Mouse (Mus musculus) heart, embryonic 11.5 days (tissue): ENCODE results near the gene Gm5726. TPM values are rescaled to one million over a fixed set of nuclear protein-coding genes. Genes with fewer than 3 reads are reported as not detected.
"Not testable (repeated sequence)": the region's sequence is repeated elsewhere in the genome, so short reads cannot be mapped to it uniquely, and the experiment has no call there.

Experiments used
- ATAC-seq: fragments of 200-750 bp; cut with Nextera tagmentation; replicated peaks from 2 replicates; pipeline ENCODE4 v1.8.0; 2017; ENCODE audit warnings: moderate library complexity; ENCODE audit not compliant: insufficient number of reproducible peaks, low FRiP score, low TSS enrichment
- H3K27ac ChIP-seq: fragments of 300-500 bp; sonication (generic); 2 replicates; pipeline ENCODE4 v1.5.1; 2014; ENCODE audit warnings: mild to moderate bottlenecking, low read depth, low read length
- H3K27me3 ChIP-seq: fragments of 300-500 bp; sonication (generic); 2 replicates; pipeline ENCODE4 v1.6.1; 2014; ENCODE audit warnings: mild to moderate bottlenecking, low read length, mixed read lengths; ENCODE audit not compliant: control insufficient read depth, insufficient read depth
- H3K36me3 ChIP-seq: fragments of 300-500 bp; sonication (generic); 2 replicates; pipeline ENCODE4 v1.6.1; 2014; ENCODE audit warnings: mild to moderate bottlenecking, low read length, moderate library complexity, mixed read lengths; ENCODE audit not compliant: control insufficient read depth, insufficient read depth
- H3K4me1 ChIP-seq: fragments of 300-500 bp; sonication (generic); 2 replicates; pipeline ENCODE4 v1.6.1; 2014; ENCODE audit warnings: low read length; ENCODE audit not compliant: control insufficient read depth, insufficient read depth
- H3K4me2 ChIP-seq: fragments of 300-500 bp; sonication (generic); 2 replicates; pipeline ENCODE4 v1.6.1; 2014; ENCODE audit warnings: mild to moderate bottlenecking, moderate library complexity
- H3K4me3 ChIP-seq: fragments of 300-500 bp; sonication (generic); 2 replicates; pipeline ENCODE4 v1.5.1; 2014; ENCODE audit warnings: low read depth, low read length
- H3K9ac ChIP-seq: fragments of 300-500 bp; sonication (generic); 2 replicates; pipeline ENCODE4 v1.6.1; 2014; ENCODE audit warnings: mild to moderate bottlenecking, low read depth, low read length, moderate library complexity
- H3K9me3 ChIP-seq: fragments of 300-500 bp; sonication (generic); replicated peaks from 2 replicates; pipeline ENCODE4 v1.6.1; 2016; ENCODE audit warnings: low read length; ENCODE audit not compliant: control insufficient read depth
- WGBS: fragments of 180-500 bp; shearing (Covaris S2); extraction: QIAGEN DNeasy Blood & Tissue Kit; methylation state at CpG from one replicate; pipeline ENCODE4 v1.1.7; 2014; ENCODE audit not compliant: insufficient replicate concordance; 5-methylcytosine and 5-hydroxymethylcytosine counted together
- polyA plus RNA-seq: library from polyadenylated mRNA; unstranded; fragments of >200 nt; fragmentation: Nextera tagmentation; extraction: Ambion mirVana; gene quantifications from 2 replicates; pipeline ENCODE4 v1.2.1, GENCODE M21; 2014

The Gm5726 gene
- not detected in 2 replicates for polyA plus RNA-seq

GRCm38 (mm10) chr7:20545657-20546056, at the start of gene Gm5726:
Gene Gm5726, minus strand, starts transcription at chr7:20545757.
- not testable (repeated sequence) for H3K4me2 ChIP-seq, H3K9me3 ChIP-seq, H3K27ac ChIP-seq, H3K27me3 ChIP-seq, H3K9ac ChIP-seq, H3K4me1 ChIP-seq, H3K4me3 ChIP-seq, ATAC-seq, H3K36me3 ChIP-seq
- WGBS = no CpG with 5 or more reads among the region's 1 CpGs

DNA sequence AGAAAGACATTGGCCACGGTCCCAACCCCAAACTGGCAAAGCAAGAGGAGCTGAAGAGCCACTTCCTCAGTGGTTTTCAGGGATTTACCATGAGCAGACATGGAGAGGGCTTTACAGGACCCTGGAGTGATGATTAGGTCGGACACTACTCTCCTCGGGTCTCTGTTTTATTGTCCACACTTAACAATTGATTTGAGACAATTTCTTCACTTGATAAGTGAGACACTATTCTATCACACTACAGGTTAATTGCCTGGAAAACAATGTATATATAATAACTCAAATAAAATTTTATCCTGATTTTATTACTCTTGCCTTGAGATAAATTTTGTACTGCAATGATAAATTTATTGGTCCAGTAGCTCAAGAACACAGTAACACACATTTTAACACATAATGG, 30.6 kb upstream of the Gm5726 start, which contains the start of gene Gm4141:
Gm4141 (minus strand) TSS at position 101 of the 400 bp plus-strand sequence.
- not testable (repeated sequence) for H3K36me3 ChIP-seq, H3K4me3 ChIP-seq, H3K9ac ChIP-seq, ATAC-seq, H3K4me2 ChIP-seq, H3K9me3 ChIP-seq, H3K27ac ChIP-seq, H3K27me3 ChIP-seq, H3K4me1 ChIP-seq
- no CpG with 5 or more reads among the region's 3 CpGs for WGBS

GRCm38 (mm10) chr7:20533537-20533936, 12.0 kb downstream of the Gm5726 start, which contains the start of gene Vmn1r104:
Gene Vmn1r104, plus strand, starts transcription at chr7:20533837.
- ATAC-seq, H3K9ac ChIP-seq, H3K36me3 ChIP-seq, H3K27me3 ChIP-seq, H3K9me3 ChIP-seq, H3K4me3 ChIP-seq, H3K27ac ChIP-seq, H3K4me1 ChIP-seq, H3K4me2 ChIP-seq: not testable (repeated sequence)
- no CpG with 5 or more reads among the region's 3 CpGs for WGBS

DNA sequence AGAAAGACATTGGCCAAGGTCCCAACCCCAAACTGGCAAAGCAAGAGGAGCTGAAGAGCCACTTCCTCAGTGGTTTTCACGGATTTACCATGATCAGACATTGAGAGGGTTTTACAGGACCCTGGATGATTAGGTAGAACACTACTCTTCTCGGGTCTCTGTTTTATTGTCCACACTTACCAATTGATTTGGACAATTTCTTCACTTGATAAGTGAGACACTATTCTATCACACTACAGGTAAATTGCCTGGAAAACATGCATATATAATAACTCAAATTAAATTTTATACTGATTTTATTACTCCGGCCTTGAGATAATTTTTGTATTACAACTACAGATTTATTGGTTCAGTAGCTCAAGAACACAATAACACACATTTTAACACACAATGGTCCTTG, 35.1 kb downstream of the Gm5726 start, which contains the start of gene Vmn1r103:
Vmn1r103 (minus strand) TSS at position 101 of the 400 bp plus-strand sequence.
- H3K4me1 ChIP-seq, H3K9me3 ChIP-seq, H3K36me3 ChIP-seq, H3K9ac ChIP-seq, H3K27ac ChIP-seq, H3K4me3 ChIP-seq, ATAC-seq, H3K4me2 ChIP-seq, H3K27me3 ChIP-seq: not testable (repeated sequence)
- no CpG with 5 or more reads among the region's 3 CpGs for WGBS

Other genes starting within 250 kb of the Gm5726 start
- not detected in 2 replicates for gene Gm4133, start 211.7 kb downstream of the Gm5726 start, polyA plus RNA-seq
- gene Gm5728, start 170.3 kb downstream of the Gm5726 start, polyA plus RNA-seq = not detected in 2 replicates
- gene Vmn1r100, start 127.8 kb downstream of the Gm5726 start, polyA plus RNA-seq = not detected in 2 replicates
- not detected in 2 replicates for gene Vmn1r101, start 103.2 kb downstream of the Gm5726 start, polyA plus RNA-seq
- not detected in 2 replicates for gene Gm10670, start 70.8 kb downstream of the Gm5726 start, polyA plus RNA-seq
- gene Vmn1r103, start 35.2 kb downstream of the Gm5726 start, polyA plus RNA-seq = not detected in 2 replicates
- gene Vmn1r104, start 11.9 kb downstream of the Gm5726 start, polyA plus RNA-seq = not detected in 2 replicates
- gene Gm4141, start 30.5 kb upstream of the Gm5726 start, polyA plus RNA-seq = not detected in 2 replicates
- not detected in 2 replicates for gene Gm4513, start 53.3 kb upstream of the Gm5726 start, polyA plus RNA-seq
- gene Vmn1r107, start 123.2 kb upstream of the Gm5726 start, polyA plus RNA-seq = not detected in 2 replicates
- not detected in 2 replicates for gene Vmn1r111, start 157.5 kb upstream of the Gm5726 start, polyA plus RNA-seq
- gene Gm10668, start 184.9 kb upstream of the Gm5726 start, polyA plus RNA-seq = not detected in 2 replicates
- gene Vmn1r112, start 225.4 kb upstream of the Gm5726 start, polyA plus RNA-seq = not detected in 2 replicates
- not detected in 2 replicates for gene Vmn1r113, start 241.5 kb upstream of the Gm5726 start, polyA plus RNA-seq